Mouse (Mus musculus): Measurements from ENCODE around the gene Riok1. TPM values are rescaled to one million over a fixed set of nuclear protein-coding genes. Genes with fewer than 3 reads are reported as not detected.

Gene Riok1
- polyA plus RNA-seq, 1 experiment from 2014 or later, result 15.7 TPM

GRCm38 (mm10) chr13:38080725-38081124, 43.9 kb downstream of the Riok1 start:
- H3K9ac ChIP-seq (ENCODE audit: low read depth, low read length), result no peak overlapping the region
- no peak overlapping the region for H3K4me3 ChIP-seq (ENCODE audit: low read depth, low read length)
- H3K4me2 ChIP-seq (replicated peaks; ENCODE audit: low read depth), result peak overlapping the region; percentile 28; the same call in 1 of the 2 replicates
- WGBS, result 63% methylated on average over 14 of the region's 14 CpGs
- H3K27me3 ChIP-seq (replicated peaks; ENCODE audit: control insufficient read depth, insufficient read depth, low read length), result no peaks in the 10 kb centered on the region
- no peak for TF ChIP-seq CTCF (IDR thresholded peaks at IDR 0.05; ENCODE audit: low read depth)
- ATAC-seq, result peak; percentile 32; the same call in 1 of the 2 replicates
- H3K27ac ChIP-seq (ENCODE audit: low read depth, low read length), result no peak overlapping the region; the same call in 1 of the 2 replicates
- no peaks in the 10 kb centered on the region for H3K9me3 ChIP-seq (ENCODE audit: control insufficient read depth)
- H3K4me1 ChIP-seq (replicated peaks; ENCODE audit: control insufficient read depth, insufficient read depth, low read length), result peaks cover 6% of the 10 kb centered on the region; the same call in 1 of the 2 replicates
- H3K36me3 ChIP-seq (ENCODE audit: control insufficient read depth, insufficient read depth), result no peaks in the 10 kb centered on the region

GRCm38 (mm10) chr13:38081161-38081560, 44.4 kb downstream of the Riok1 start:
- Histone ChIP-seq H3K4me2 (replicated peaks; ENCODE audit: low read depth) (peak overlapping the region; percentile 28; the same call in 1 of the 2 replicates), H3K4me3 (ENCODE audit: low read depth, low read length) (no peak overlapping the region), H3K27me3 (replicated peaks; ENCODE audit: control insufficient read depth, insufficient read depth, low read length) (no peaks in the 10 kb centered on the region), H3K9ac (ENCODE audit: low read depth, low read length) (no peak overlapping the region), H3K4me1 (replicated peaks; ENCODE audit: control insufficient read depth, insufficient read depth, low read length) (peaks cover 6% of the 10 kb centered on the region; the same call in 1 of the 2 replicates), H3K36me3 (ENCODE audit: control insufficient read depth, insufficient read depth) (no peaks in the 10 kb centered on the region), H3K27ac (ENCODE audit: low read depth, low read length) (no peak overlapping the region), H3K9me3 (ENCODE audit: control insufficient read depth) (no peaks in the 10 kb centered on the region)
- no peak for TF ChIP-seq CTCF (IDR thresholded peaks at IDR 0.05; ENCODE audit: low read depth)
- WGBS, result 79% methylated on average over 7 of the region's 7 CpGs
- ATAC-seq, result no peak

DNA sequence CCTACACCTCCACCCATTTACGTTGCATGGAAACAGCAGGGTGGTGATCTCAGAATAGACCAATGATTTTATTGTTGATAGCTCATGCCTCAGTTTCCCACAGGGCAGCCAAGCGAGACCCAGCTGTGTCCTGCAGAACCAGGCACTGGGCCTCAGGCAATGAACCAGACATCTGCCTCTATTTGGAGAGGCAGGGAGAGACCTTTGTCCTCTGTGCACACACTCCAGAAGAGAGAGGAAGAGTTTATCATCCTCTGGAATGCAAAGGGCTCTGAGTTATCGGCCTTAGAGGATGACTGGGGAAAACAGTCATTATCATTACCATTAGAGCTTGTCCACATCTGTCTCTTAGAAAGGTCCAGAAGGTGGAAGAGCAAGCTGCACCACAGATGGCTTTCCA, 49.9 kb downstream of the Riok1 start:
- WGBS, result 22% methylated on average over 3 of the region's 3 CpGs
- H3K27me3 ChIP-seq (replicated peaks; ENCODE audit: control insufficient read depth, insufficient read depth, low read length), result no peaks in the 10 kb centered on the region
- peaks cover 9% of the 10 kb centered on the region for H3K4me1 ChIP-seq (replicated peaks; ENCODE audit: control insufficient read depth, insufficient read depth, low read length)
- H3K4me3 ChIP-seq (ENCODE audit: low read depth, low read length), result no peak overlapping the region
- no peak overlapping the region for H3K4me2 ChIP-seq (replicated peaks; ENCODE audit: low read depth)
- H3K9ac ChIP-seq (ENCODE audit: low read depth, low read length), result no peak overlapping the region
- no peaks in the 10 kb centered on the region for H3K36me3 ChIP-seq (ENCODE audit: control insufficient read depth, insufficient read depth)
- peak; percentile 11; the same call in 1 of the 2 replicates for ATAC-seq
- no peak overlapping the region; the same call in 1 of the 2 replicates for H3K27ac ChIP-seq (ENCODE audit: low read depth, low read length)
- no peak for TF ChIP-seq CTCF (IDR thresholded peaks at IDR 0.05; ENCODE audit: low read depth)
- no peaks in the 10 kb centered on the region for H3K9me3 ChIP-seq (ENCODE audit: control insufficient read depth)

DNA sequence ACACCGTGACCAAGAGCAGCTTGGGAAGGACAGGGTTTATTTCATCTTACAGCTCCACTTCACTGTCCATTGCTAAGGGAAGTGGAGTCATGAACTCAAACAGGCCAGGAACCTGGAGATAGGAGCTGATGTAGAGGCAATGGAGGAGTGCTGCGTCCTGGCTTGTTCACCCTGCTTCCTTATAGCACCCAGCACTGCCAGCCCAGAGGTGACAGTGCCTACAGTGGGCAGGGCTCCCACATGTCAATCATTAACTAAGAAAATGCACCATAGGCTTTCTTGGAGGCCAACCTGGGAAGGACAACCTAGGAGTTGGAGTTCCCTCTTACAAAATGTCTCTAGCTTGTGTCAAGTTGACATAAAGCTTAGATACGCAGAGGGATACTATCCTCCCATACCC, 51.2 kb downstream of the Riok1 start:
- no peaks in the 10 kb centered on the region for H3K27me3 ChIP-seq (replicated peaks; ENCODE audit: control insufficient read depth, insufficient read depth, low read length)
- no peak for TF ChIP-seq CTCF (IDR thresholded peaks at IDR 0.05; ENCODE audit: low read depth)
- H3K4me2 ChIP-seq (replicated peaks; ENCODE audit: low read depth), result peak overlapping the region; percentile 30; the same call in 1 of the 2 replicates
- 31% methylated on average over 3 of the region's 3 CpGs for WGBS
- no peaks in the 10 kb centered on the region for H3K36me3 ChIP-seq (ENCODE audit: control insufficient read depth, insufficient read depth)
- peak overlapping the region; percentile 87 for H3K27ac ChIP-seq (ENCODE audit: low read depth, low read length)
- H3K9me3 ChIP-seq (ENCODE audit: control insufficient read depth), result no peaks in the 10 kb centered on the region
- no peak overlapping the region for H3K4me3 ChIP-seq (ENCODE audit: low read depth, low read length)
- ATAC-seq, result peak; percentile 80
- peaks cover 9% of the 10 kb centered on the region for H3K4me1 ChIP-seq (replicated peaks; ENCODE audit: control insufficient read depth, insufficient read depth, low read length)
- no peak overlapping the region for H3K9ac ChIP-seq (ENCODE audit: low read depth, low read length)

- Histone ChIP-seq H3K4me2 (replicated peaks; ENCODE audit: low read depth) (no peak overlapping the region; the same call in 1 of the 2 replicates), H3K27ac (ENCODE audit: low read depth, low read length) (peak overlapping the region; percentile 73), H3K4me3 (ENCODE audit: low read depth, low read length) (no peak overlapping the region), H3K4me1 (replicated peaks; ENCODE audit: control insufficient read depth, insufficient read depth, low read length) (peaks cover 6% of the 10 kb centered on the region), H3K9ac (ENCODE audit: low read depth, low read length) (no peak overlapping the region), H3K9me3 (ENCODE audit: control insufficient read depth) (no peaks in the 10 kb centered on the region), H3K36me3 (ENCODE audit: control insufficient read depth, insufficient read depth) (no peaks in the 10 kb centered on the region), H3K27me3 (replicated peaks; ENCODE audit: control insufficient read depth, insufficient read depth, low read length) (no peaks in the 10 kb centered on the region)
- no peak for TF ChIP-seq CTCF (IDR thresholded peaks at IDR 0.05; ENCODE audit: low read depth)
- peak; percentile 94 for ATAC-seq
- 40% methylated on average over 6 of the region's 6 CpGs for WGBS
Measured at GRCm38 (mm10) chr13:38089449-38089848, 52.7 kb downstream of the Riok1 start.

DNA sequence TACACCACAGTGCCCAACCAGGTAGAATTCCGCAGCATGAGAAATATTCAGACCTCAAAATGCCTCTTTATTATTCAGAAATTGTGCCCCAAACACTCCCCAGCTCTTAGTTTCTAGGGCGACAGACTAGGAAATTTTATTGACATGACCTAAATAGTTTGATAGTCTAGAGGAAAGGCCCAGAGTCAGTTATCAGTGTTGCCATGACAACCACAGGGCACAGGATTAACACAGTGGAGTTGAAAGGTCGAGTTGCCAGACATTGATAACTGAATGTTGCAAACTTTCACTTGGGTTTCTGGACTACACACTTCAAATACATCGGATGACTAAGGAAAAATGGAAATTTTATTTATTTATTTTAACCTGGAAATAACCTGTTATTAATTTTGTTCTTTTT, 53.1 kb downstream of the Riok1 start:
- WGBS, result 21% methylated on average over 4 of the region's 4 CpGs
- Histone ChIP-seq H3K36me3 (ENCODE audit: control insufficient read depth, insufficient read depth) (no peaks in the 10 kb centered on the region), H3K27ac (ENCODE audit: low read depth, low read length) (peak overlapping the region; percentile 73), H3K9ac (ENCODE audit: low read depth, low read length) (no peak overlapping the region), H3K4me3 (ENCODE audit: low read depth, low read length) (no peak overlapping the region), H3K27me3 (replicated peaks; ENCODE audit: control insufficient read depth, insufficient read depth, low read length) (no peaks in the 10 kb centered on the region), H3K9me3 (ENCODE audit: control insufficient read depth) (no peaks in the 10 kb centered on the region), H3K4me2 (replicated peaks; ENCODE audit: low read depth) (no peak overlapping the region; the same call in 1 of the 2 replicates), H3K4me1 (replicated peaks; ENCODE audit: control insufficient read depth, insufficient read depth, low read length) (peaks cover 6% of the 10 kb centered on the region)
- no peak for TF ChIP-seq CTCF (IDR thresholded peaks at IDR 0.05; ENCODE audit: low read depth)
- peak; percentile 84 for ATAC-seq
